Mouse (Mus musculus) hindbrain, embryonic 11.5 days (tissue): ENCODE measurements around the gene Strbp. TPM values are rescaled to one million over a fixed set of nuclear protein-coding genes. Genes with fewer than 3 reads are reported as not detected.

ENCODE experiments used
- ATAC-seq: fragments of 200-750 bp; cut with Nextera tagmentation; 2 replicates; pipeline ENCODE4 v1.8.0; 2017; ENCODE audit warnings: mild to moderate bottlenecking, moderate TSS enrichment, moderate library complexity; ENCODE audit not compliant: low FRiP score
- DNase-seq: peaks from one replicate; pipeline ENCODE4 v3.0.0-alpha.2; 2015; ENCODE audit warnings: low spot score
- H3K27ac ChIP-seq: fragments of 300-500 bp; sonication (generic); 2 replicates; pipeline ENCODE4 v1.5.1; 2014; ENCODE audit warnings: mild to moderate bottlenecking, low read depth, low read length
- H3K27me3 ChIP-seq: fragments of 300-500 bp; sonication (generic); 2 replicates; pipeline ENCODE4 v1.6.1; 2014; ENCODE audit warnings: mild to moderate bottlenecking, low read length, moderate library complexity, mixed read lengths; ENCODE audit not compliant: control insufficient read depth, insufficient read depth
- H3K36me3 ChIP-seq: fragments of 300-500 bp; sonication (generic); 2 replicates; pipeline ENCODE4 v1.6.1; 2014; ENCODE audit warnings: mild to moderate bottlenecking, low read length, moderate library complexity, mixed read lengths; ENCODE audit not compliant: control insufficient read depth, insufficient read depth
- H3K4me1 ChIP-seq: fragments of 300-500 bp; sonication (generic); replicated peaks from 2 replicates; pipeline ENCODE4 v1.6.1; 2014; ENCODE audit warnings: low read length, mixed read lengths; ENCODE audit not compliant: control insufficient read depth, insufficient read depth
- H3K4me2 ChIP-seq: fragments of 300-500 bp; sonication (generic); replicated peaks from 2 replicates; pipeline ENCODE4 v1.6.1; 2014; ENCODE audit warnings: mild to moderate bottlenecking, low read depth, low read length
- H3K4me3 ChIP-seq: fragments of 300-500 bp; sonication (generic); 2 replicates; pipeline ENCODE4 v1.5.1; 2014; ENCODE audit warnings: low read depth, low read length
- H3K9ac ChIP-seq: fragments of 300-500 bp; sonication (generic); 2 replicates; pipeline ENCODE4 v1.6.1; 2014; ENCODE audit warnings: low read depth, low read length
- H3K9me3 ChIP-seq: fragments of 300-500 bp; sonication (generic); 2 replicates; pipeline ENCODE4 v1.6.1; 2016; ENCODE audit warnings: low read length; ENCODE audit not compliant: control insufficient read depth
- WGBS: fragments of 180-500 bp; shearing (Covaris S2); extraction: QIAGEN DNeasy Blood & Tissue Kit; methylation state at CpG from one replicate; pipeline ENCODE4 v1.1.7; 2014; 5-methylcytosine and 5-hydroxymethylcytosine counted together
- polyA plus RNA-seq: library from polyadenylated mRNA; unstranded; fragments of >200 nt; fragmentation: Nextera tagmentation; extraction: Ambion mirVana; gene quantifications from 2 replicates; pipeline ENCODE4 v1.2.1, GENCODE M21; 2014

Strbp gene
- polyA plus RNA-seq, 1 experiment from 2014 or later = 101 TPM

DNA sequence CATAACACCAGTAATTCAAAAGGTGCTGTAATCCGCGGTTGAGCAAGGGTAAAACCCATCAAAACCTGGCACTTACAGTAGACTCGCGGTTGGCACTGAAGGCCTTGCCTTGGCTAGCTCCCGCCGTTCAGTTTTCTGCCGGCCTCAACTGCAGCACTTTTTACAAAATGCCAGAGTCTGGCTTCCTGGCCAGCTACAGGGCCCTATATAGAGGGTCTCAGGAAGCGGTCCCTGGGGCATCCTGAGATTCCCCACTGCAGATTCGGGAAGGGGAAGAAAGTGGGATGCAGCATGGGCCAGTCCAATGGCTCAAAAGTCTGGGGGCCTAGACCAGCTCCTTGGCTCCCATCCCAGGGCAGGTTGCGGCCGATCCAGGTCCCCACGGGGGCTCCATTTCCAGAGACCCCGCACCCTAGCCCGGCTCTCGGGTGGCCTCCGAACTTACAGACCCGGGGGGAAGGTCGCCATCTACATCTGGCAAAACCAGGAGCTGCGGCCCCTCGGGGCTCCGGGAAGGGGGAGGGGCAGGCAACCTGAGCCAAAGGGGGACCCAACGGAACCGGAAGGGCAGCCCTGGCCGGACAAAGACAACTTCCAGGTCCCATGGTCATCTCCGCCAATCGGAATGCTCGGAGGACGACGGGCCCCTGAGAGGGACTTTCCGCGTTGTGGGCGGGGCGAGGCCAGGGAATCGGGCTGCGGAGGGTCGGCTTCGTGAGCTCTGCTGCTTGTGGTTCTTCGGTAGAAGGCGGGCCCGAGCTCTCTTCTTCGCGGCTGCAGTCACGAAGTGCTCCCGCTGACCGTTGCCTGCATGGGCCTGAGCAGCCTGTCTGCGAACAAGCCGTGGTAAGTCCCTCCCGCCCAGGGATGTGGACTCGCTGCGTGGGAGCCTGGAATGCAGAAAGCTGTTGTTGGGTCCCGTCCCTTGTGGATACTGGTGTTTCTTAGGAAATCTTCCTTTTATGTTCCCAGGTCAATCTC, 260.8 kb downstream of the Strbp start, which contains the start of the genes Zbtb26, Zbtb6 and Rabgap1:
Gene Zbtb26, minus strand, starts transcription at position 525 of the 981 bp plus-strand sequence.
Gene Zbtb6, minus strand, starts transcription at position 561 of the 981 bp plus-strand sequence.
Gene Rabgap1, plus strand, starts transcription at position 669 of the 981 bp plus-strand sequence.
- peak within 1 kb of the TSS; percentile 89 for H3K4me3 ChIP-seq
- H3K9ac ChIP-seq = peak within 1 kb of the TSS; percentile 94
- DNase-seq (peak; percentile 97), ATAC-seq (peak; percentile 100)
- no peaks in the 10 kb centered on the region for H3K36me3 ChIP-seq
- H3K27me3 ChIP-seq = no peaks in the 10 kb centered on the region
- peak within 1 kb of the TSS; percentile 85 for H3K27ac ChIP-seq
- H3K9me3 ChIP-seq = no peaks in the 10 kb centered on the region
- no peaks in the 10 kb centered on the region for H3K4me1 ChIP-seq
- peak within 1 kb of the TSS; percentile 68 for H3K4me2 ChIP-seq
- WGBS = under 1% methylated on average over 51 of the region's 51 CpGs

Other genes with a start within 250 kb of the Strbp start
- gene Gpr21, start 187.5 kb downstream of the Strbp start, polyA plus RNA-seq = 3.2 and 3.9 TPM in 2 replicates
- gene Crb2, start 72.4 kb upstream of the Strbp start, polyA plus RNA-seq = 6.2 and 7.7 TPM in 2 replicates